Mouse (Mus musculus) gastrocnemius, postnatal 10 days (tissue): ENCODE measurements at regions not wholly inside any gene's neighbourhood (a gene's known extent, or its start where the extent isn't known, plus 50 kb on each side); places are given as distances from the start of the nearest gene placed in this dataset.

Source experiments
- DNase-seq: peaks from one replicate; pipeline ENCODE4 v3.0.0; 2021; ENCODE audit warnings: mixed read lengths

DNA sequence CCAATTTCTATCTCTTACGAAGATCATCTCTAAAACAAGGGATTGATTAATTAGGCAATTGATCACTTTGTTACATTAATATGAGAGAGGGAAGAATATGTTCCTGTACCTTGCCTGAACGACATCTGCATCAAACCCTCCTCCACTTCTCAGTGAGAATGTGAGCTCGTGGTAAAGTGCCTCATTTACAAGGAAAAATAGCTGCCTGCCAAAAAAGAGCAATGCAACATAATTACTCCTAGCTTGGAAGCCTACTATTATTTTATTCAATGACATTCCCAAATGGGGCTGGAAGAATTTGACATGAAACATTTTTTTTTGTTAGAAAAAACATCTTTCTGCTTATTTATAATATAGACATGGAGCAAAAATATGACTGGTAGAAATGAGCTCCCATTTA lies 138.5 kb upstream of the Negr1 start:
- no peak for DNase-seq

- DNase-seq = no peak
Observed at GRCm38 (mm10) chr3:156455042-156455441, 106.6 kb upstream of the Negr1 start.

GRCm38 (mm10) chr3:156463299-156463698 lies 98.3 kb upstream of the Negr1 start:
- DNase-seq = no peak

GRCm38 (mm10) chr3:156465601-156466000 lies 96.0 kb upstream of the Negr1 start:
- no peak for DNase-seq

DNA sequence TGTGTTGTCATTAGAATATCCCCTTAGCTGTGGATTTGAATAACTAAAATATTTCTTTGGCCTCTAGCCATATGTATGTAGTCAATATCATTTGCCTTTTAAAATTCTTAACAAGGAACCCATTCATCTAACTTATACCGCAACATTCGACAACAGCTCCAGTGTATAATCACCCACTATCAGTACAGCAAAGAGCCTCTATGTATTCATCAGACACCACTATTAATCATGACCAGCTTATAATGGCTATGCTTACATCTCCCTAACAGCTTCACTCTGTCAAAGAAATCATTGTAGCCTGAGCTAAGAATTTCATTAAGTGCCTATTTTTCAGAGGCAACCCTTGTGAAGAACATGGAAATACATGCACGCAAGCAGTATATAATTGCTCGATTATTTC lies 88.9 kb upstream of the Negr1 start:
- no peak for DNase-seq
